Mouse (Mus musculus) adrenal gland, postnatal 4 days (tissue): ENCODE measurements at regions not wholly inside any gene's neighbourhood (a gene's known extent, or its start where the extent isn't known, plus 50 kb on each side); places are given as distances from the start of the nearest gene placed in this dataset.

Experiments
- DNase-seq, 2 experiments: peaks; one replicate each; pipeline ENCODE4 v3.0.0; 2021 to 2022; ENCODE audit warnings: low spot score in 2 of 2, mixed read lengths in 2 of 2

DNA sequence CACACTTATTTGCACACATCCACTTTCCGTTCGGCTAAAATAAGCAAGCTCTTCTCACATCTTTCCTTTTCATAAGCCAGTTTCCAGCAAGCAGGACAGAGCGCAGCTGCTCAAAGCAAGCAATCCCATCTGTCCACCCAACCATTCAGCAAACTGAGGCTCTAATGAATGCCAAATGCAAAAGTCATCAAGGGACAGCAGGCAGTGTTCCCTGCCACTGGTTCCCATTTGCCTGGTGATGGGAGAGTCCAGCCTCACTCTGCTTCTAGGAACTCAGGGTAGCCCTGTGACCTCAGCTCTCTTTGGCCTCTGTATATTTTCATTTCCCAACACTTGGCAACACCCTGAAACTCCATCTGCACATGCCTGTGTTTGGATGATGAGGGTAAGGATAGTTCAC lies 188.8 kb upstream of the Rgma start:
- DNase-seq, result no peak

DNA sequence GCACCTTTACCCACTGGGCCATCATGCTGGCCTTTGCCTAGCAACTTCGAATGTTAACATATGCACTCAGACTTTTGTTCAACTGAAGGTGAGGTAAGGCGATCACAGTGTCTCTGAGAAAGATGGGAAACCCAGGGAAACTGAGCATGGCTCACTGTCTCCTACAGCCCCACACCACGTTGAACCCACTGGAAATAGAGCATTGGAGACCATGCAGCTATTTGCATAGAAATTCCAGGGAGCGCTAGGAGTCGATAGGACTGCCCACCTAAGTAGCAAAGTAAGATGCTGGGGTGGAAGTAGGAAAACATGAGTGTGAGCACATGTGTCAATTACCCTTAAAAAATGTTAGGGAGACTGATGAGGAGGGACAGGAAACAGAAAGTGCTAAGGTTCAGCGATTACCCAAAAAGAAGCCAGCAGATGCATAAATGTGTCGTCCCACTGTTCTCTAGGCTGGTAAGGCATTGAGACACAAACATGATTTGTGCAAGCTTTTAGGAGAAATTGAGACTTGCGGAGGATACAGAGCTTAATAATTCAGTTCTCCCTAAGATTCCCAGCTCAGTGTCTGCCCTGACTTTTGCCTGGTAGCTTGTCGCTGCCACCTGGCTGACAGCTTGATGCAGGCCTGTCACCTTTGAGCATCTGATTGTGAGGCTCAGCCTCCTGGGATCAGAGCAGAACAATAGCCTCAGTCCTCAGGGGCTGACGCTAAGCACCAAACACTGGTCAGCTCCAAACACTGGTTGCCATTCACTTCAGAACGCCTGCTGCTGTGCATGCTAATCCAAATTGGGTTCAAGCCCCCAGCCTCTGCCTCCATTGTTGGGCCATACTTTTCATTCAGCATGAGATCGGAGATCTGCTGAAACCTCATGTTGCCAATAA lies 183.7 kb upstream of the Rgma start:
- DNase-seq, result no peak

DNA sequence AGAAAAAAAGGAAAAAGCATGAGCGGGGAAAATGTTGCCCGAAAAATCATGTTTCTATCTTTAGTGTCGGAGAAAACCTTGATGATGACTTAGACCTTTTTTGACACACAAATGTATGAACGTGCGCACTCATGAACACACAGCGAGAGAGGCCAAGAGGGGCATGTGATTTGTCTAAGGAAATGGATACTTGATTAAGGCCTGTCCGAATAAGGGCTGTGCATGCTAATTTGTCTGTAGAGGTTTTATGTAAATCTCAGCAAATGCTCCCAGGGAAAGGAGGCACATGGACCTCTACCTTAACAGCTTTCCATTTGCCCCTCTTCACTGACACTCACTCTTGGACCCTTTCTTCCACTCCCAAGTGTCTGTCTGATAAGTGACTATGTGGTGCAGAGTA lies 182.5 kb upstream of the Rgma start:
- DNase-seq, result no peak

DNA sequence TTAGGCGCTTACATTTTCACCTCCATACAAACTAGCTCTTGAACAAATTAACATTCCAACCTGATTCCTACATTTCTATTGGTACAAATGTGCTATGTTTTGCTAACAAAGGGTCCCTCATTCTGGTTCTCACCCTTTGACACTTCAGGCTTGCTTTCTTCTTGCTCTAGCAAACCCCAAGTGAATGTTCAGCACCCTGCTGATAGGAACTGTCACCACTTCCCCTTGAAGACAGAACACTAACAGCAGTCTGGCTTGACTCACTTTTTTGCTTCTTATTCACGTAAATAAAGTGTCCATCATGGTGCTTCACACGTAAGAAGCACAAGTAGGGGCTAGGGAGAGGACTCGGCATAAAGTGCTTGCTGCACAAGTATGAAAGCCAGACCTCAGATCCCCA lies 180.0 kb upstream of the Rgma start:
- no peak for DNase-seq

DNA sequence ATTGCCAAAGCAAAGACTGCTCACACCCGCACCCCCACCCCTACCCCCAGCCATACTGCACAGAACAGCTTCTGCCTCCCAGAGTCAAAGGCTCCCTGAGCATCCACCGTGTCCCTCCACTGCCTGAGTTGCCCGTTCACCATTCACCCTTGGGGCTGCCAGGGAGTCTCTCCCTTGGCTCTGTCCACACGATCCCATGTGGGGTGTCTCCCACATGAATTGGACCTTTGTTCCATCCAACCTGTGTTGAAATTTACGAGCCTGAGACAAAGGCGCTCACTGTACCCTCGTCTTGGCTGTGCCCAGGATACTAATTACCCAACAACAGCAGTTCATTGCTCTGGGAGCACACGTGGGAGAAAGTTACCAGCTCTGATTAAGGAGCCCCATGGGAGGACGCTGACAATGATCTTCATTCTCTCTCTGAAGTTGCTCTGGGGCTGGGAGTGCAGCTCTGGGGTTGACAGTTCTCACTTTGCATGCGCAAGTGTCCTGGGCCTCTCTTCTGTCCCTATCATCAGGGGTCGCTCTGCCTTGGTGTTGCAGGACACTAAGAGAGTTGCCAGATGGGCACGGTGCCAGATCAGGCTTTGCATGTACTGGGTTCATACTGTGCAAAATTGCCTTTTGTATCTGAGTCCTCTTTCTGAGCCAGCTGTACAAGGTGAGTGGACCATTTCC lies 178.3 kb upstream of the Rgma start:
- no peak for DNase-seq

DNA sequence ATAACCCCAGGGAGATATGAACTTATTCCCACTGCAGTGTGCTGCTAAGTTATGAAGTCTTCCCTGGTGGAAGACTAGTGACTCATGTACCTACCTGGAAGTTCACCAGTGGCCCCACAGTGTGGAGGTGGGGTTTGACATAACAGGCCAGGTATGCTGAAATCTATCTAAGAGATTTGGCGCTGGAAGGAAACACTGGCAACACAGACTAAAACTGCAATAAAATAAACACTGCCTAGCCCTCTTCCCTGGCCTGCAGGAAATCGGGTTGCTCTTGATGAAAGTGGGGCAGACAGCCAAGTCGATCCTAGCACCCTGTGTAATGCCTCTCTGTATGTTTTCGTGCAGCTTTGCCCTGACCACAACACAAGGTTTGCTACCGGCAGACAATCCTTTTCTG lies 177.2 kb upstream of the Rgma start:
- no peak for DNase-seq

DNA sequence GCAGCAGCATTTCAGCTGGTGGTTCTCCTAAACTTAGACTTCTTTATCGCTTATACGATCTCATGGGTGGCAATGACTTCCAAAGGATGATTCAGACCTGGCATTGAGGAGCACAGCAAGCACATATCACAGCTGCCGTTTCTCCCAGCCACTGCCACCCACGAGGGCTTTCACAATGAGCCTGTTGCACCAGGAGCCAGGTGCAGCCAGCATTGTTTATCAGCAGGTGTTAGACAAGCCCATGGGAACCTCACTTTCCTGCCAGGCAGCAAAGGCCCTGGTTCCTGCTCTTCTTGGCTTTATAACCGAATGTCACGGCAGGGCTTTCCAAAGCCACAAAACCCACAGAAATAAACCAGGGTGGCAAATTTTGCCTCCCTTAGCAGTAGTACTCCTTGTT lies 175.3 kb upstream of the Rgma start:
- no peak for DNase-seq

DNA sequence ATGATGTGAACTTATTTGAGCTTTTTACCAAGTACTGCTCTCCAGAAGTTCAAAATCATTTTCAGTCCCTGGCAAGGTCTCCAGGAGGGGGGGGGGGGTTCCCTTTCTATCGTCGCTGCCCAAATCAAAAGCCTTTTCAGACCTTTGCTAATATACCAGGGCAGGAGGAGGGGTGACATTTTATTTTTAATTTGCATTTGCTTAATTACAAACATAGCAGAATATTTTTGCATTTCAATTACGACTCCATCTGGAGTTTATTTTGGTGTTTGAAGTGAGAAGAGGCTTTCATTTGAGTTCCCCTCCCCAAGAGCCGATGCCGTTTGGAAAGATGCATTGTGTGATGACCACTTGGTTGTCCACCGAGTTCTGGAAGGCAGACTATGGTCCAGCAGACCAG lies 174.0 kb upstream of the Rgma start:
- DNase-seq, result no peak

DNA sequence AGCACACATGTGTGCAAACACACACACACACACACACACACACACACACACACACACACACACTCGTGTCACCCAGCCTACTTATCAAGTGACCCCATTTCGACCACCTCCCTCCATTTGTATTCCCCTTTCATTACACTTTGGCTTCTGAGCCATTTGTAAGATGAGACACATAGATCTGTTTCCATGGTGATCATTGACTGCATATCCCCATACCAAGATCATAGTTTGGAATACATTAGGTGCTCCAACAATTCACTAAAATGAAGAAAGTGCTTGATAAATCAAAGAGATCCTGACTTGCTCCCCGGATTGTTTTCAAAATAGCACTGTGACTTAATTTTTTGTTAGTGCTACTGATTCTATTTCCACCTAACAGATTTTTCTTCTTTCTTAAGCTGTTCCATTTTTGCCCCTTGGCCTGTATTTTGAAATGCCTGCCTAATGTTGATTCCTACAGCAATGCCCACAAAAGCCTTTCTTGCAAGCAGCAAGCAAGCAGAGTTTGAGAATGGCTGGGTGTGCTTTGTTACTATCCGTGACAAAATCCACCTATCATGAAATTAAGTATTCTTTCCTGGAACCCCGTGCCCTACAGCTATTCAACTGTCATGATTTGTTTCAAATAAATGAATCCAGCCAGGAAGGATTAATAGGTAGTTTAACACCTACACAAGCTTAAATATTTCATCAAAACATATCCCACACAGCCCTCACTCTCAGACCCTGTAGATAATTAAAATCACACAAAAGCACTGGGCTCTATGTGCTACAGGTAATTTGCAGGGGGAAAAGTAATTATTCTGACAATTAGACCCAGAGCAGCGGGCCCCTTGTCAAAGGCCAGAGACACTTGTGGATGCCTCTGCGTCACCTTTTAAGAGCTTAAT lies 168.1 kb upstream of the Rgma start:
- DNase-seq, result no peak

DNA sequence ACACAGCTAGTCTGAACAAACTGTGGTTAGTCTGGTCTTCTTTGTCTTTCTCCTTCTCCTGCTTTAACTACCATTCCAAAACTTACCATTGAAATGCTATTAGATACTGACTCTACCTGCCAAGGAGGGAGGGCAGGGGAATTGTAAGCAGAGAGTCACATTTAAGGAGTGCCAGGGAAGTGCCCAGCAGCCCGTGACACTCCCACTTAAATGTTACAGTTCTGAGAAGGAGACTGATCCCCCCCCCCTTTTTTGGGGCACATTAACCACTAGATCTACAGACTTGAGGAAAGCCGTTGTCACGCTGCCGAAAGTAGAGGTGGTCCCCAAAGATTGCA lies 166.9 kb upstream of the Rgma start:
- no peak for DNase-seq

DNA sequence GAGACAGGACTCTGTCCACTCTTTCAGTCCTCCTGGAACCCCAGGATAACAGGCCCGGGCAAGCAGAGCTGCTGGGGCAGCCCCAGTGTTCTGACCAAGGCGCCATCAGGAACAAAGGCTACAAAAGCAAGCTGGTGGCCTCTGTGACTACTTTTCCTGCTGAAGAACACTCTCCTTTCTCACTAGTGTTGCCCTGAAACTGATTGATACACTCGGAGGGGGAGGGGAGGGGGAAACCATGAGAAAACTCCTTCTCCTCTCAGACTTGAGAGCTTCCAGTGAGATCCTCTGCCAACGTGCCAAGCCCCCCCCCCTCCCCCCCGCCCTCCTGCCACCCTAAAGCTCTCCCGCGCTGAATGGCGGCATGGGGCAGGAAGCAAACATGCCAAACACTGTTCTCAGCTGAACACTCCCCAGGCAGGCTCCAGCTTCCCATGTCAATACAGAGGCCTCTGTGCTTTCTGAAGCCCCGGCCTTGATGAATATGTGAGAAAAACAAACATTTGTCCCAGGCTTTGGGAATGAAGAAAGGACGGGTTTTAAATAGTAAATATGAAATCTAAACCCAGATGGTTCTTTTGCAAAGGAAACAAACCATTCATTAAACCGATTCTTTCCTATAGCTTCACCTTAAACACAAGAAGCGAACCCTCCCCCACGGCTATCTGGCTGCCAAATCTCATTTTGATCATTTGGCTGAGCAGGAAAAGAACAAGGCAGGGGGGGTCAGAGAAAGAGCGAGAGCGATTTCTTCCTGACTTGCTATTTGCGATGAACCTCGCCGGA lies 166.3 kb upstream of the Rgma start:
- DNase-seq, result no peak

DNA sequence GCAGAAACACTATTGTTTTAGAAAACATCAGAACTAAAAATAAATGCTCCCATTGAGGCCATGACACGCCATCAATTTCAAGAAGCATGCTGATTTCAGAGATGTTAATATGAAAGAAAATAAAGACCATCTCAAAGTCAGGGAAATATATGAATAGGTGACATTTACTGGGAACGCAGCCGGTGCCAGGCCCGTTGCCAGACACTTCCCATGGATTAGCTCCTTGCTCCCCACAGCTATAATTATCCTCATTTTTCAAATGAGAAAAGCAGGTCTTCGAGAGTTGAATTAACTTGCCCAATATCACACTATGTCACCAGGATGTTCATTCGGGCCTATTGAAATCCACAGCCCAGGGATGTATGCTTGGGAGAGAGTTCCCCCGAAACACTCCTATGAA lies 165.2 kb upstream of the Rgma start:
- DNase-seq, result no peak

DNA sequence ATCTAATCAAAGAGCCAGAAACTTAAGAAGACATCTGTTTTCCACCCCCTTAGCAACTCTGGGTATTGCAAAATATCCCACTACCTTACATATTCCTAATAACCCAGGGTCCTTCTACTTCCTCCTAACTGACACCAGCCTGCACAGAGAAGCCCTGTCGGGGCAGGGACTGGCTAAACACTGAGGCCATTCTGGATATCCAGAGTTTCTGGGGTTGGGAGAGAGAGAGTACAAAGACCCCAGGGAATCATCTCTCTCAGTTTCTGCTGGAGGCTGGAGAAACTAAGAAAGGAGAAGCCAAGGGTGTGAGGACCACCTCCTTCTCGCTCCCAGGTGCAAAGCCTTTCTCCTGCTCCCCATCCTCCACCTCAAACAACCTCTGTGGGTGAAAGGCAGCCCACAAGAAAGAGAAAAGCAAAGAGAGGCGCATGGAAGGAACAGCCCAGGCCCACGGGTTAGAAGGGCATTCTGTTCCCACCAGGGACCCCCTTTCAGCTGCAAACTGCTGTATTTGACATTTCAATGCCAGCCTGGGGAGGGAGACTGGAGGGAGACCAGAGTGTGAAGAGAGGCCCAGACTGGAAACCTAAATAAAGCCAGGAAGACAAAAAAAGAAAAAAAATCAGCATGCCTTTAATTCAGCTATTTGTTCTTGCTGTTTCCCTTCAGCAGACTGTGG lies 152.9 kb upstream of the Rgma start:
- DNase-seq, result no peak

DNA sequence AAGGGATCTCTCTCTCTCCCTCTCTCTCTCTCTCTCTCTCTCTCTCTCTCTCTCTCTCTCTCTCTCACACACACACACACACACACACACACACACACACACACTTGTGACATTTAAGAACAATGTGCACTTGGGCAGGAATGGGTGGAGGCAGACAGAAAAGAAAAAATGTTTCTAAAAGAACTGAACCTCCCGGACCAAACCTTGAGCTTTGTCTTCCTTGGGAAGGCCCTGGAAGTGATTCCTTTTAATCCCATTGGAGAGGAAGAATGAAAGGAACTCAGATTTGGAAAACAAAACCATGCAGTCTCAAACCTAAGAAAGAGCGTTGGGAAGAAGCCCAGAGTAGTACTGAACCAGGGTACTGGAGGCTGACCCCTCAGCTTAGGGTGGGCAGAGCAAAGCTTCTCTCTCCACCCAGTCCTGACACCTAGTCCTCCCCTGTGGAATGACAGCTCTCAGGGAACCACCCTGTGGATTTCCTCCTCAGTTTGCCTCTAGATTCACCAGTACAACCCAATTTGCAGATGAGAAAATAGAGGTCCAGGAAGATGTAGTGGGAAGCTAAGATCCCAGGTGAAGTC lies 152.3 kb upstream of the Rgma start:
- no peak for DNase-seq

DNA sequence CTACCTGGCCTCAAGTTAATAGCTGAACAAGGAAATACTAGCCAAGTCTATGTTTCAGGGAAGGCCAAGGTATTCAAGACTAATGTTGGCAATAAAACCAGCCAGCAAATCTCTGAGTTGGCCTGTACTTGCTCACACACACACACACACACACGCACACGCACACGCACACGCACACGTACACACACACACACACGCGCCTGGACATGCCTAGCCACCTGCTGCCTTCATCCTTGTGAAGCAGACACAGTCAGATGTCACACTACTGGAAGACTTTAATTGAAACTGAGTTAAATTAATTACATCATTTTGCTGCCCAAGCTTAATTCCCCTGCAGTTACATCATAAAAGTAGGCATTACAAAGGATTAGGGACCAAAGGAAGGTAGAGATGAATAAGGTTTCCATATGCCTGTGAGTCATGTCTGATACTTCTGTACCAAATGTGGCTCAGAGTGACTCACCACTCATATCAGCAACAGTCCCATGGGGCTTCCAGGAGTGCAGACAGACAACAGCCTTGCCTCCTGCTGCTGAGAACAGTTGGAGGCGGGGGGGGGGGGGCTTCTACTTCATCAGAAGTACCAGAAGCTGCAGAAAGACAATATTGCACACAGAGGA lies 141.7 kb upstream of the Rgma start:
- DNase-seq, result no peak

DNA sequence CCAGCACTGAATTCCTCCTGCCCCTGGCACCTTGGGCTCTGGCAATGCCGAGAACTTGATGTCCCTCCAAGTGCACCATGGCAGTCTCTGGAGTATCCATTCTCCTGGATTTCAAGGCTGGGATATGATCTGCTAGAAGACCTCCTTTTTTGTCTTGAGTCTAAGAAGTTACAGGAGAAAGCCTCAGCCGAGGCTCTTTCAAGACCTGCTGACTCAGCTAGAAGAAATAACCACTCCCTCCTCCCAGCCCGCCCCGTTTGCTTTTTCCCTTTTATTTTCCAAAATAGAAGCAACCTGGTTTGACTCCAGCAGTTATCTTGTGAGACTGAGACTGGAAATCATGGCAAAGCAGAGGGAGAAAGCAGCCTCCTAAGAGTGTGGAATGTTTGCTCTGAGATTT lies 136.8 kb upstream of the Rgma start:
- no peak for DNase-seq

DNA sequence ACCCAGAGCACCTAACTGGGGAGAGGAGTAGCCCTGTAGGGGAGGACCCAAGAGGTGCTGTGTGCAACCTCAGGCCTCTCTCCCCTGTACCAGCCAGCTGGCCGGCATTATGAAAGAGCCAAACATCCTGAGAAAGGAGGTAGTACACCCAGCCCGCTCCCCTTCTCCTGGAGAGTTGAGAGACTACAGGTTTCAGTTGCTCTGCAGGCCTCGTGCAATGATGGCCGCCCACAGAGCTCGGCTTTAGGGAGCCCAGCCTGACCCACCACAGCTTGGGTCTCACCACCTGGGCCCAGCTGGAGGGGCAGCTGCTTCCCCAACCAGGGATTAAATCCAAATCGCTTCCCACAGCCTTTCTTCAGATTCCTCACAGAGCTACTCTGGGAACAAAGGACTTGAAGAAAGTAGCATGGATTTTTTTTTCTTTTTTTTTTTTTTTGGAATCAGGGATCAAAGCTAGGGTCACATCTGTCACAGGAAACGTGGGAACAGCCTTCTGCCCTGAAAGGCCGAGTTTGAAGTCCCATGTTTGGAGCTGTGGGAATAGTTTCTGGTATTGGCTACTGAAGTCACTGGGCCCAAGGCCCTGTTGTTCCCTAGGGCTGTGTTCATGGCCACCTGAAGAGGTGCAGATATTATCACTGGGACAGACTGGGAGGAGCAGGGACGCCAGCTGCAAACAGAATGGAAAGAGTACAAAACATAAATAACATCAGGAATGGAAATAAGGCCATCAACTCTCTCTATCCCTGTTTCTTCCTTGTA lies 131.5 kb upstream of the Rgma start:
- DNase-seq, result no peak

DNA sequence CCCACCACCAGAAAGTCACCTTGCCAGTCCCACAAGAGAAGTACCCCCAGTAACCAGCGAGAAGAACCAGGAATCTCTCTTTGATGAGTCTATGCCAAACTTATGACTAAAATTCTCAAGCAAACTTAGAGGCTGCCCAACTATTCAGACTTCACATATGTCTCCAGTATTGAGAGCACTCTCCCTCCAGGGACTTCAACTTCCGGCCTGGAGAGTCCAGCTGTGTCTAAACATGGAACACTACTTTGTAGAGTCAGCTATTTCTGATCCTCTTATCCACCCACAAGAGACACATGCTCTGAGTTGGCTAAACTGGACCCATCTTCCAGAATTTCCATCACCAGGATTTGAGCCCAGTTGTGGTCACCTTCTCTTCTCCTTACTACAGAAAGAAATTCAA lies 129.9 kb upstream of the Rgma start:
- DNase-seq, result no peak

DNA sequence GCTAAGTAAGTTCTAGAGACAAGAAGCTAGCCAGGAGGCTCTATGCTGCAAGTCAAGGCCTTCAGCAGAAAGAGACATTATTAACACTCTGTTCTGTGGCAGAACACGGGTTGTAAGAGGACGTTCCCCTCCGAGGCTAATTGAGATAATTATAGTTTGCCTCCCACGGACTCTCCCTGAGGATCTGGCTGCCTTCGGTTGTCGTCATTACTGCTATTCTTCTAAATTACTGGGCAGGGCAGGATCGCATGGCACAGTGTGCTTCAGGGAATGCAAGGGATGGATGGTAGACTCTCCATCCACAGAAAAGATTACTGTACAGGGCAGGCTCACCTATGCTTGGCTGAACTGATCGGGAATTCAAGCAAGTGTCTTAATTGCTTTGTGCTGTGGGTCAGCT lies 124.7 kb upstream of the Rgma start:
- no peak for DNase-seq
